Mouse (Mus musculus): Measurements from ENCODE around the gene Slc17a8. TPM values are rescaled to one million over a fixed set of nuclear protein-coding genes. Genes with fewer than 3 reads are reported as not detected.

The Slc17a8 gene
- total and polyA plus RNA-seq, 3 experiments: not detected

DNA sequence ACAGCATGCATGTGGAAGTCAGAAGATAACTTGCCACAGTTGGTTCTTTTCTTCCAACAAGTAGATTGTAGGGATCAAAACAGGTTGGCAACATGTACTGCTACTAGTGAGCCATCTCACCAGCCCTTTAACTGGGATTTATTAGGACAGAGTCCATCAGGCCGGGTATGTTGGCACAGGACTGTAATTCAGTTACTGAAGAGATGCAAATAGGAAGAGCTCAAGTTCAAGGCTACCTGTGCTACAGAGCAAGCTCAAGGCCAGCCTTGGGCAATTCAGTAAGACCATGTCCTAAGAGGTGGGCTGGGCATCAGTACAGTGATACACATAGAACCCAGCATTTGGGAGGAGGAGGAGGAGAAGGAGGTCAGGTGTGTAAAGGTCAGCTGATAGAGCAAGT, 30.6 kb upstream of the Slc17a8 start:
- Histone ChIP-seq H3K27me3 (ENCODE audit: control insufficient read depth in 1 of 2, insufficient read depth in 2 of 2, low read length in 2 of 2) (no peaks in the 10 kb centered on the region), H3K36me3 (ENCODE audit: control insufficient read depth in 1 of 2, insufficient read depth in 2 of 2, low read length in 2 of 2) (peaks cover 0 to 20% of the 10 kb centered on the region in 2 experiments; a peak in 2 of 4 replicates), H3K27ac (ENCODE audit: control insufficient read depth, low read depth, low read length) (no peak overlapping the region), H3K4me1 (ENCODE audit: control insufficient read depth in 1 of 2, insufficient read depth in 2 of 2, low read length in 2 of 2) (no peaks in the 10 kb centered on the region), H3K9ac (ENCODE audit: control insufficient read depth, low read depth, low read length, poor library complexity, severe bottlenecking) (no peak overlapping the region), H3K79me2 (ENCODE audit: control insufficient read depth, insufficient read depth, low read length, poor library complexity) (no peaks in the 10 kb centered on the region), H3K9me3 (replicated peaks; ENCODE audit: insufficient read depth, low read length) (no peaks in the 10 kb centered on the region), H3K4me3 (ENCODE audit: control insufficient read depth in 1 of 2, insufficient read depth in 1 of 2, low read depth in 2 of 2, low read length in 2 of 2) (no peak overlapping the region)
- TF ChIP-seq EP300 (IDR thresholded peaks at IDR 0.05; ENCODE audit: low read depth in 1 of 2, low read length in 2 of 2) (no peak), ZNF384 (IDR thresholded peaks at IDR 0.05; ENCODE audit: low read depth, low read length) (no peak), ZKSCAN1 (IDR thresholded peaks at IDR 0.05; ENCODE audit: low read depth, low read length) (no peak), POLR2AphosphoS2 (IDR thresholded peaks at IDR 0.05; ENCODE audit: low read length) (no peak), CHD1 (IDR thresholded peaks at IDR 0.05; ENCODE audit: low read depth, low read length) (no peak), HCFC1 (IDR thresholded peaks at IDR 0.05; ENCODE audit: low read depth, low read length) (no peak), TCF12 (IDR thresholded peaks at IDR 0.05; ENCODE audit: low read depth, low read length) (no peak), MAFK (IDR thresholded peaks at IDR 0.05; ENCODE audit: borderline replicate concordance, low read depth, low read length) (no peak), UBTF (IDR thresholded peaks at IDR 0.05; ENCODE audit: borderline replicate concordance, insufficient read depth, low read depth, low read length) (no peak), CTCF (IDR thresholded peaks at IDR 0.05 in 2 of 3, conservative IDR thresholded peaks at IDR 0.05 in 1 of 3; ENCODE audit: control insufficient read depth in 1 of 3, insufficient read depth in 1 of 3, low read depth in 2 of 3, low read length in 3 of 3, poor library complexity in 1 of 3, severe bottlenecking in 1 of 3) (no peak), SMC3 (IDR thresholded peaks at IDR 0.05; ENCODE audit: low read depth, low read length) (no peak), MEF2A (IDR thresholded peaks at IDR 0.05; ENCODE audit: extremely low read depth, insufficient replicate concordance, low read depth, low read length, poor library complexity, severe bottlenecking) (no peak), JUND (IDR thresholded peaks at IDR 0.05; ENCODE audit: low read depth, low read length) (no peak), NRF1 (IDR thresholded peaks at IDR 0.05; ENCODE audit: insufficient read depth, low read depth, low read length, poor library complexity, severe bottlenecking) (no peak)
- DNase-seq (ENCODE audit: low read depth, low spot score): no peak

DNA sequence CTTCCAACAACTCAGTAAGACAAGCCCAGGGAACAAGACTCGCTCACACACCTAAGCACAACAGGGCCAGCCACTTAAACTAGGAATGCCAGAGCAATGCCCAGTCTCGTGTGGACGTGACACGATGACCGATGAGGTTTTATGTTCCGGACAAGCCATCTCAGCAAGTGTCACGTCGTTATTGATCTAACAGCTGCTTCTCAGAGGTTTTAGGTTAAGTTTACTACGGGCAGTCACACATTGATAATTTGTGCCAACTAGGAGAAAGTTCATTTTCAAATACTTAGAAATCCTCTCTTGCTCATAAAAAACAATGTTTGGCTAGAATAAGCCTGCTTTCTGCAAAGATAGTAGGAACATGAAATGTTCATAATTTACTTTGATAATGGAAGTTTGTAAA, 25.9 kb upstream of the Slc17a8 start:
- no peak overlapping the region for H3K27ac ChIP-seq (ENCODE audit: control insufficient read depth, low read depth, low read length)
- no peak overlapping the region for H3K9ac ChIP-seq (ENCODE audit: control insufficient read depth, low read depth, low read length, poor library complexity, severe bottlenecking)
- H3K4me1 ChIP-seq (ENCODE audit: control insufficient read depth in 1 of 2, insufficient read depth in 2 of 2, low read length in 2 of 2): no peaks in the 10 kb centered on the region
- DNase-seq (ENCODE audit: low read depth, low spot score): no peak
- no peak overlapping the region for H3K4me3 ChIP-seq (ENCODE audit: control insufficient read depth in 1 of 2, insufficient read depth in 1 of 2, low read depth in 2 of 2, low read length in 2 of 2)
- no peak for TF ChIP-seq ZC3H11A (IDR thresholded peaks at IDR 0.05; ENCODE audit: low read depth, low read length)
- TF ChIP-seq MEF2A (IDR thresholded peaks at IDR 0.05; ENCODE audit: extremely low read depth, insufficient replicate concordance, low read depth, low read length, poor library complexity, severe bottlenecking): no peak
- no peak for TF ChIP-seq MAFK (IDR thresholded peaks at IDR 0.05; ENCODE audit: borderline replicate concordance, low read depth, low read length)
- no peak for TF ChIP-seq SMC3 (IDR thresholded peaks at IDR 0.05; ENCODE audit: low read depth, low read length)
- TF ChIP-seq BHLHE40 (IDR thresholded peaks at IDR 0.05; ENCODE audit: borderline replicate concordance, low read depth, low read length): no peak
- TF ChIP-seq CHD2 (IDR thresholded peaks at IDR 0.05; ENCODE audit: low read length): no peak
- TF ChIP-seq GABPA (IDR thresholded peaks at IDR 0.05; ENCODE audit: low read depth, low read length): no peak
- no peak for TF ChIP-seq RCOR1 (IDR thresholded peaks at IDR 0.05; ENCODE audit: low read depth, low read length)
- TF ChIP-seq SIN3A (IDR thresholded peaks at IDR 0.05; ENCODE audit: low read length): no peak
- no peak for TF ChIP-seq ZKSCAN1 (IDR thresholded peaks at IDR 0.05; ENCODE audit: low read depth, low read length)
- no peak for TF ChIP-seq ELF1 (IDR thresholded peaks at IDR 0.05; ENCODE audit: low read depth, low read length)
- TF ChIP-seq EP300 (IDR thresholded peaks at IDR 0.05; ENCODE audit: low read depth in 1 of 2, low read length in 2 of 2): no peak
- TF ChIP-seq ETS1 (IDR thresholded peaks at IDR 0.05; ENCODE audit: low read depth, low read length): no peak
- TF ChIP-seq CTCF (IDR thresholded peaks at IDR 0.05 in 2 of 3, conservative IDR thresholded peaks at IDR 0.05 in 1 of 3; ENCODE audit: control insufficient read depth in 1 of 3, insufficient read depth in 1 of 3, low read depth in 2 of 3, low read length in 3 of 3, poor library complexity in 1 of 3, severe bottlenecking in 1 of 3): no peak
- no peaks in the 10 kb centered on the region for H3K79me2 ChIP-seq (ENCODE audit: control insufficient read depth, insufficient read depth, low read length, poor library complexity)
- H3K9me3 ChIP-seq (replicated peaks; ENCODE audit: insufficient read depth, low read length): no peaks in the 10 kb centered on the region
- H3K36me3 ChIP-seq (ENCODE audit: control insufficient read depth in 1 of 2, insufficient read depth in 2 of 2, low read length in 2 of 2): peaks cover 0 to 9% of the 10 kb centered on the region in 2 experiments; a peak in 2 of 4 replicates
- H3K27me3 ChIP-seq (ENCODE audit: control insufficient read depth in 1 of 2, insufficient read depth in 2 of 2, low read length in 2 of 2): no peaks in the 10 kb centered on the region
